Mouse (Mus musculus) E14TG2a.4 (cell line): ENCODE data around the gene Hacd2.

Experiments used
- CTCF ChIP-seq: conservative IDR thresholded peaks from 2 replicates; pipeline ENCODE4 v1.5.1; 2014; ENCODE audit warnings: low read length
- NANOG ChIP-seq: IDR thresholded peaks from 2 replicates; pipeline ENCODE4 v1.6.1; 2014; ENCODE audit warnings: borderline replicate concordance, low read length, mixed read lengths
- POU5F1 ChIP-seq: IDR thresholded peaks from 2 replicates; pipeline ENCODE4 v1.6.1; 2014; ENCODE audit warnings: low read length, borderline replicate concordance

DNA sequence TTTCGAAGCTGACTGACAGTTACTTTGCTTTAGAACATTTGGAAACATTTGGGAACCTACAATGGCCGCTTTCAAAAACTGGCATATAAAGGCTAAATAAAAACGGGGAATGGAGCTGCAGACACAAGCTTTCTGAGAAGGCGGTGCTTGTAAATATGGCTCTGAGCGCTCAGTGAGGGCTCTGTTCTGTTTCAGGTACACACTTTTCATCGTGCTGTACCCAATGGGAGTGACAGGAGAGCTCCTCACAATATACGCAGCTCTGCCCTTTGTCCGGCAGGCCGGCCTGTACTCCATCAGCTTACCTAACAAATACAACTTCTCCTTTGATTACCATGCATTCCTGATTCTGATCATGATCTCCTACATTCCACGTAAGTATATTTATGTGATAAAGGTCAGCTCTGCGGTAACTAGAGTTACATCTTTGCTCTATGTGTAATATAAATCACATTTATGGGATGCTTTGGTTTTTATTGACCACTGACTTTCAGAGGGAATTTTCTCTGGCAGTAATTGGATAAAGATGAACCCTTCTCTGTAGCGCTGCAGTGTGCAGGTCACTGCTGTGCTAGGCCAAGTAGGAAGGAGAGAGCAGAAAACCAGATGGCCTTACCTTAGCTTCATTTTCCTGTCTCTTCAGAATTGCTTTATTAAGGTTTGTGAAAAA, 79.7 kb downstream of the Hacd2 start:
- no peak for TF ChIP-seq CTCF
- TF ChIP-seq POU5F1: no peak
- TF ChIP-seq NANOG: no peak
